Mouse (Mus musculus) gastrocnemius, adult 8-10 months (tissue): ENCODE measurements around the gene Aplf. TPM values are rescaled to one million over a fixed set of nuclear protein-coding genes. Genes with fewer than 3 reads are reported as not detected.
A peak's percentile ranks its signal among the peaks of the same experiment; 100 is the strongest.
"Not testable (repeated sequence)": the region's sequence is repeated elsewhere in the genome, so short reads cannot be mapped to it uniquely, and the experiment has no call there.

Source experiments
- DNase-seq, 2 experiments: peaks; one replicate each; pipeline ENCODE4 v3.0.0; 2022; ENCODE audit warnings: low spot score in 2 of 2
- total RNA-seq, 4 experiments: library from RNA; stranded (reverse); gene quantifications; 2 replicates each; pipeline ENCODE4 v1.2.4; 2022

Aplf gene
- total RNA-seq, 4 experiments from 2014 or later = 2.3 to 3.1 (median 2.8) TPM

GRCm38 (mm10) chr6:87628936-87629335 is 43.1 kb downstream of the Aplf start:
- not testable (repeated sequence) for DNase-seq

- DNase-seq = no peak
These were observed 48.8 kb downstream of the Aplf start for GRCm38 (mm10) chr6:87623151-87623550.

- DNase-seq = no peak
These were observed 50.7 kb downstream of the Aplf start for GRCm38 (mm10) chr6:87621281-87621680.

DNA sequence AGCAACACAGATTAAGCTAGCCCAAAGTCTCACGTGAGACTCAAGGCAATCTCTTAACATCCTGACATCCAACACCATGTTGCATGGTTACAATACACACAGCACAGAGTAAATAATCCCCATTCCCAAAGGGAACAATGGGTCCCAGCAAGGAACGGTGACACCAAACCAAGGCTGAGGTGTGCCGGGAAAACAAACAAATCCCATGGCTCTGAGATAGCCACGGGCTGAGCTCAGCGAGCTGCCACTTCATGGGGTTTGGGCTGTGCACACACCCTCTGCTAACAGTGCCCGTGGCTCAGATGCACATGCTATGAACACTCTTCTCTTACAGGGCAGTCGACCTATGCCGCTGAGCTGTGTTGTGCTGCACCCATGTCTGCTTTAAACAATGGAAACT is 54.0 kb downstream of the Aplf start:
- DNase-seq = no peak

DNA sequence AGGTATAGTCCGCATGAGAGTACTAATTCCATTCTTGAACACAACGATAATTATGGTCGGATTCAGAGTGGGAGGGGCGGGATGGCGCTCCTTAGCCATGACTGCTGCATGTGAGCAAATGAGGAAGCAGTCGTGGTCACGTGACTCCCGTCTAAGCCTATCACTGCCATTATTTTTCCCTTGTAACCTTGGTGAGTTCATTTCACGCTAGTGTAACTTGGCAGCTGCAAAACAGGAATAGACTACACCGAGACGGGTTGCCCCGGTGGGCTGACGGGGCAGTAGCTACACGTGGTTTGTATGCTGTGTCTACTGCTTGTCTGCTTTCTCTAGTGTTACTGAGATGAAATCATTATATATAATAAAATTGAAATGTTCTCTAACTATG is 56.3 kb downstream of the Aplf start:
- DNase-seq = no peak

- DNase-seq = peak in 1 of 2 experiments; percentile 9
These were observed 56.9 kb downstream of the Aplf start for GRCm38 (mm10) chr6:87614794-87615695.

DNA sequence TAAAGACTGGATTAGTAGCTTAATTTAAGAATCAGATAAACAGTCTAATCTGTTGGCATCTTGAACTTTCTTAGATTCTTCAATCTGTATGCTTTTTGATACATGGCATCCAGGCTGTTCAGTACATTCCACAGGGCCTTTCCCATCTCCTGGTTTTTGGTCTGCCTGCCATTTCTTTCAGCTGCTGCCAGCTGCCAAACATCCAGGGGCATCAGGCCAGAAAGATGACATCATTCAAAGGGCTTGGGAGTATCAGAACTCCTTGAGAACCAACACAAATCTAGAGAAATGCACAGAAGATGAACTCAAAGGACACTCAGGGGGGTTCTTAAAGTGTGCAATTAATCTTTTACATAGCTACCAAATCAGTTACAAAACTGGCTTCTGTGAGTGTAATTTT is 72.2 kb downstream of the Aplf start:
- DNase-seq = peak in 1 of 2 experiments; percentile 29

DNA sequence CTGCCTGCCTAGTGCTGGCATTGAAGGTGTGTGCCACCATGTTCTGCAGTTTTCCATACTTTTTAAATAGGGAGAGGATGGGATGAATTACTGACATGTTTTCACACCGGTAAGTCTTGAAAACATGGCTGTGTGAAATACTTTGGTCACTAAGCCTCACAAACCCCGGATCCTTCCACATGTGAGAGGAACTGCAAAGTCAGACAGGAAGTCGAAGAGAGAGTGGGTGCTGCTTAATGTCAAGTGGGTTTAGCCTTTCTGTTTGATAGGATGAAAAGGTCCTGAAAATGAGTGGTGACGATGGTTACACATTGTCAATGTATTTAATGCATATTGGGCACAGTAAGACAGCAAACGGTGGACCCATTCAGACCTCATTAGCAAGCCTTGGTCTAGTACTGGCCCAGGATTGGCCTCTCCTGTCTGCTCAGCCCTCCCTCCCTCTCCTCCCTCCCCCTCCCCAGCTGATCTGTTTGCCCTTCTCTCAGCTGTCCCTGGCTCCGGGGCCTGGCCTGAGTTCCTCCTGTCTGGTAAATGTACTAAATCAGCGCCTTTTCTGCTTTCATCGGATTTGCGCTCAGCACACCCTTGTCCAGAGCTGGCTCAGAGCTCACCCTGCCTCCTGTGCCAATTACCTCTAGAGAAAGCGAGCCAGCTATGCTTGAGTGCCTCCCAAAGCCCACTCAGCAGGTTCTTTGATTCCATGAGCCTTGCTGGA is 74.7 kb downstream of the Aplf start:
- DNase-seq = no peak

GRCm38 (mm10) chr6:87594188-87594587 is 77.8 kb downstream of the Aplf start:
- no peak for DNase-seq

DNA sequence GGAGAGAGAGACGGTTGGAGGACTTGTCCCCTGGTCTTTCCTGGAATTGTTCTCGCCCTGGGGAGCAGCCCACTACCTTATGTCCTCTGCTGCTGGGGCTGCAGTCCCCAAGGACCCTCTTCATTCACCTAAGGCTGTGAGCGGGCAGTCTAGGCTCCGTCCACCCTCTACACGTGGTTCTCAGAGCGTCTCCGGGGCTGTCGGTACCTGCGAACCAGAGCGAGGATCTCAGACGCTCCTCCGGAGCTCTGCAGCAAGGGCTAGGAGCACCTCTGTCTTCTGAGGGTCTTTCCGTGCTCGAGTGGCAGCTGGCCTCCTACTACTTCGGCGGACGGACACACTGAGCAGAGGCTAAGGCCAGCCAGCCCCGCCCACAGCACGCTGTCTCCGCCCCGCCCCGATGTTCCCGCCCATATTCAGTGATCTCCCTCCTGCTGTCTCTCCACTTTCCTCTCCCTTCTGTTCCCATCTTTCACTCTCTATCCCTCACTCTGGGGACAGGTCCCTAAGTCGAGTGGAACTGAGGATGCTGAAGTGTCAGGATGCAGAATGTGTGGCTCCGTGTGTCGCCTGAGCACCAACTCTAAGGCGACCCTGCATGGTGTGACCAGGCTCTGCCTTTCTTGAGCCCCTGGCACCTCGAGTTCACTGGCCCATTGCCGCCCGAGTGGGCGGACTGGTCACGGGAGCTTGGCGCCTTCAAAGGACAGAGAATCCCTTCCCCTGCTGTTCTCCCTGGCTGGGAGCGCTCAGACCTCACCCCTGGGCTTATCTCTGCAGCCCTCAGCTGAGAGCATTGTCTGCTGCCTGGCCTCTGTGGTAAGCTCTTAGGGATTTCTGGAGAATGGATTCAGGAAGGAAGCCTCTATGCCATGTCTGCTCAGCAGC is 81.4 kb downstream of the Aplf start, which contains the start of gene Prokr1:
Gene Prokr1, minus strand, starts transcription at position 350 of the 888 bp plus-strand sequence.
- DNase-seq = no peak

- DNase-seq = no peak
These were observed 82.1 kb downstream of the Aplf start for GRCm38 (mm10) chr6:87589718-87590393.

GRCm38 (mm10) chr6:87583991-87584390 is 88.0 kb downstream of the Aplf start:
- no peak for DNase-seq

DNA sequence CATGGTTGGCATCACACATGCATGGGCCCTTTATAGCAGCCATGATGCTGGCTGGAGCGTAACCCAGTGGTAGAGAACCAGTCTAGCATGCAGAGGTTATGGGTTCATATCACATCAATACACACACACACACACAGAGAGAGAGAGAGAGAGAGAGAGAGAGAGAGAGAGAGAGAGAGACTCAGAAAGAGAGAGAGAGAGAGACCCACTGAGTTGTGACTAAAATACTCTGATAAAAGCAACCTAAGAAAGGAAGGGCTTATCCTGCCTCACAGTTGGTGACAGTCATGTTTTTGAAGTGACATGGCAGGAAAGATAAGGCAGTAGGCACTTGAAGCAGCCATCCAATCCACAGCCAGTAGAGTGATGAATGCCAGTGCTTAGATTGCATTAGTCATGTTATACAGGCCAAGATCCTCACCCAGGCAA is 88.8 kb downstream of the Aplf start:
- DNase-seq = no peak

DNA sequence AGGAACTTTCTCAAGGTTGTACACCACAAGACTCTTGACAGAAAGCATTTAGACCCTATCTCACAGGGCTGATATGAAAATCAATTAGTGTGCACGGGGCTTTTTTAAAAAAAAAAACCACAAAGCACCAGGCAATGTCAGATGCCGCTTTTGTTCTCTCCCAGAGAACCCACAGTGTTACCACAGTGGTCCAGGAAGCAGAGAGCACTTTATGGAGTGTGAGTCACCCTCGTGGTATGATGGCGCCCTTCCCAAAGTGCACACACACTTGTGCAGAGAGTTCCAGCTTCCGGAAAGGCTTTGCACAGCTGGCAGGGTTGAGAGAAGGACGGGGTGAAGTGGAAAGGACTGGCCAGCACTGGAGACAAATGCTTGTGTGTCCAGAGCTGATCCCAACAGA is 89.5 kb downstream of the Aplf start:
- peak; percentile 40 to 56 for DNase-seq

- no peak for DNase-seq
These were observed 90.4 kb downstream of the Aplf start for GRCm38 (mm10) chr6:87581581-87581980.

GRCm38 (mm10) chr6:87581071-87581470 is 90.9 kb downstream of the Aplf start:
- DNase-seq = no peak

Other genes starting within 250 kb of the Aplf start
- not detected for gene Bmp10, start 243.2 kb downstream of the Aplf start, total RNA-seq
- under 1 TPM; 0.77 to 0.99 (median 0.78) TPM for gene Arhgap25, start 138.9 kb downstream of the Aplf start, total RNA-seq
- gene Prokr1, start 81.5 kb downstream of the Aplf start, total RNA-seq = 1 to 10 TPM; 1.2 to 3.2 (median 1.5) TPM
- gene Efcc1, start 58.7 kb upstream of the Aplf start, total RNA-seq = under 1 TPM; 0.51 to 0.94 (median 0.78) TPM
- not detected for gene Gp9, start 105.9 kb upstream of the Aplf start, total RNA-seq
- gene Rab43, start 140.0 kb upstream of the Aplf start, total RNA-seq = 1 to 10 TPM; 3.6 to 5.4 (median 4.5) TPM
- 1 to 10 TPM in 1 of 4 experiments, under 1 TPM in 1, not detected in 2; 0.48 to 1.0 TPM for gene Gm45140, start 163.6 kb upstream of the Aplf start, total RNA-seq
- 10 to 100 TPM; 13.1 to 23.1 (median 18.4) TPM for gene Isy1, start 166.6 kb upstream of the Aplf start, total RNA-seq
- 100 to 1,000 TPM; 567 to 637 (median 580) TPM for gene Cnbp, start 178.9 kb upstream of the Aplf start, total RNA-seq
- 10 to 100 TPM; 26.5 to 33.6 (median 28.8) TPM for gene Copg1, start 215.6 kb upstream of the Aplf start, total RNA-seq
- gene Hmces, start 241.7 kb upstream of the Aplf start, total RNA-seq = 1 to 10 TPM; 3.6 to 6.9 (median 6.6) TPM